Mouse (Mus musculus) adrenal gland, postnatal 14 days (tissue): ENCODE data around the gene Adgrg3. TPM values are rescaled to one million over a fixed set of nuclear protein-coding genes. Genes with fewer than 3 reads are reported as not detected.

Source experiments
- DNase-seq: peaks from one replicate; pipeline ENCODE4 v3.0.0; 2021; ENCODE audit warnings: mixed read lengths
- total RNA-seq: library from RNA; stranded (reverse); gene quantifications from 2 replicates; pipeline ENCODE4 v1.2.3, GENCODE M21; 2021

Gene Adgrg3
- total RNA-seq, 1 experiment from 2014 or later = 4.0 TPM

- DNase-seq = peak; percentile 52
Observed at GRCm38 (mm10) chr8:95081650-95082049, 64.2 kb downstream of the Adgrg3 start.

GRCm38 (mm10) chr8:95084261-95084660, 66.8 kb downstream of the Adgrg3 start:
- DNase-seq = no peak

DNA sequence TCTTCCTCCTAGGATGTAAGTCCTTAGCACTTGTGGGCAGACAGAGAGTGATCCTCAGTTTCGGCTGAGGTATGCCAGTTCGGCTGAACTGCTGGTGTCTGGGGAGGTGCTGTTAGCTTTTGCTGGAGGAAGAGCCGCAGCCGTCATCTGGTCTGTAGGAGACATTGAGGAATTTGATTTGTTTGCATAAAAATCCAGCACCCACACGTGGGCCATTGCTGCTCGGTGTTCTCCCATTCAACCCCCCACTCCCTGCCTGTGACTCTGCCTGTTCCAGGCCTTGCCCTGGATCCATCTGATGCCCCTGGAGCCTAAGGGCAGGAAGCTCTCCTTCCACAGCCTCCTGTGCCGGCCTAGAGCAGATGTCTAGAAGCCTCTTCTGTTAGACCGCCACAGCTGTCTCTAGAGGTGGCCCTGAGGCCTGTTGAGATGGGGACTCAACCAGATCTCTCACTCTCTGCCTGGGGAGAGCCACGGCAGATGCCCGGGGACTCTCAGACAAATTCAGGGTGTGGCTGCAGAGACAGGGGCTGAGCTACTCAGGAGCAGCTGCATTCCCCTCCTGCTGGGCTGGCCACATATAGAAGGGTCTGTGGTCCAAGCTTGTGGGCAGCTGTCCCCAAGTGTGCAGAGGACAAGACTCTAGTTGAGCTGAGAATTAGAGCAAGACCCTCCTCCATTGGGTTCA, 67.4 kb downstream of the Adgrg3 start:
- DNase-seq = no peak

DNA sequence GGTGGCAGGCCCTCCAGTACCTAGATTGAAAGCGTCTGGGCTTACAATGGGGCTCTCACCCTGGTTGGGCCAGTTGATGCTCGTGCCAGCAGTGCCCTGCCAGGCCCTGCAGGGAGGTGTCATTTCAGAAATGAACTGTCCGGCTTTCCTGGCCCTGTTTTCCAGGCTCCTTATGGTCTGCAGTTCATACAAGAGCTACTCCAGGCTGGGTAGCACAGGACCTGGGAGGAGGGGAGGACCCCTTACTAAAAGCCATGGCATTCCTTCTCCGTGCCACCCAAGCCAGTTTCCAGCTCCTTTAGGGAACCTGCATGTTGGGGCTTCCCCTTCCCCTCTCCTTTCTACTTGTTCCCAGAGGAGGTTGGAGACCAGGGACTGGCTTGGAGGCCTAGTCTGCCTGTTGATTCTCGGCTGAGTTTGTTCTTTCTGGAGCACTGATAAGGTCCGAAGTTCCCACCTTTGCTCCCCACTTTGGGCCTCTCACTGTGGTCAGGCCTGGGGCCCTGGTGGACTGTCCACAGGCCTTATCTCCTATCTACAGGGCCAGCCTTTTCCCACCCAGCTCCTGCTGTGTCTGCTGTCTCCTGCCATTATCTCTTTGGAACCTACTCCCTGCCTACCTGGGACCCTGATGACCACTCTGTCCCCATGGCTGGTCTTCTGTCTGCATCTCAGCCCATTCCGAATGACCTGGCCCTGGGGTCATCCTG, 68.1 kb downstream of the Adgrg3 start:
- no peak for DNase-seq

DNA sequence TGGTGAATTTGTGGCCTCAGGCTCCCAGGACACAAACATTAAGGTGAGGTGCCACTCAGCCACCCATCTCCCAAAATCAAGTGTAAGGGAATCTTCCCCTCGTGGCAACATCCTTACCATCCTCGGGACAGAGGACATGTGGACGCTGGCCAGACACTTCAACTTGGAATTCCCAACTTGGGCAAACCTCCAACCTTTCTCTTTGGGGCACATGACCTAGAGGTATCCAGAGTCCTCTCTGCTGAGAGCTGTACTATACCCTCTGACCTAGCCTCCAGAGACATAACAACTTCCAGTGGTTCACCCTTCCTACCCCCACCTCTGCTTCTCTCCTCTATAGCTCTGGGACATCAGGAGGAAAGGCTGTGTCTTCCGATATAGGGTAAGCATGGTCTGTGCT, 76.1 kb downstream of the Adgrg3 start:
- no peak for DNase-seq

Other genes with a start within 250 kb of the Adgrg3 start
- 16.2 and 19.2 TPM in 2 replicates for gene Cx3cl1, start 245.7 kb upstream of the Adgrg3 start, total RNA-seq
- 1.1 TPM in 1 of 2 replicates, not detected in the other for gene Ccl17, start 207.2 kb upstream of the Adgrg3 start, total RNA-seq
- gene Coq9, start 179.4 kb upstream of the Adgrg3 start, total RNA-seq = 269 and 282 TPM in 2 replicates
- gene Ciapin1, start 179.3 kb upstream of the Adgrg3 start, total RNA-seq = 107 and 122 TPM in 2 replicates
- gene Polr2c, start 160.2 kb upstream of the Adgrg3 start, total RNA-seq = 58.3 and 65.8 TPM in 2 replicates
- gene Dok4, start 141.4 kb upstream of the Adgrg3 start, total RNA-seq = 19.7 and 20.7 TPM in 2 replicates
- gene Ccdc102a, start 99.6 kb upstream of the Adgrg3 start, total RNA-seq = 8.1 and 10.1 TPM in 2 replicates
- gene Adgrg5, start 94.0 kb upstream of the Adgrg3 start, total RNA-seq = 0.26 and 1.6 TPM in 2 replicates
- gene Adgrg1, start 42.9 kb upstream of the Adgrg3 start, total RNA-seq = 35.5 and 54.3 TPM in 2 replicates
- gene Drc7, start 37.4 kb downstream of the Adgrg3 start, total RNA-seq = not detected in 2 replicates
- gene Katnb1, start 63.5 kb downstream of the Adgrg3 start, total RNA-seq = 8.3 and 12.0 TPM in 2 replicates
- gene Kifc3, start 185.1 kb downstream of the Adgrg3 start, total RNA-seq = 94.1 and 104 TPM in 2 replicates